Mouse (Mus musculus) brain, embryonic 14.5 days (tissue): ENCODE measurements around the gene Simc1.

ENCODE experiments used
- CTCF ChIP-seq: fragments of 200-500 bp; IDR thresholded peaks from 2 replicates; pipeline ENCODE4 v1.5.1; 2012; ENCODE audit warnings: inconsistent platforms, mild to moderate bottlenecking, moderate library complexity, borderline replicate concordance; ENCODE audit not compliant: insufficient read depth, insufficient read length; ENCODE audit errors: extremely low read depth
- POLR2A ChIP-seq: fragments of 200-500 bp; IDR thresholded peaks from 2 replicates; pipeline ENCODE4 v1.6.1; 2012; ENCODE audit warnings: mild to moderate bottlenecking, inconsistent platforms, borderline replicate concordance; ENCODE audit not compliant: poor library complexity, insufficient read depth, insufficient read length, severe bottlenecking; ENCODE audit errors: extremely low read depth

- TF ChIP-seq CTCF (no peak), POLR2A (no peak)
These were observed 2.2 kb upstream of the Simc1 start for GRCm38 (mm10) chr13:54501352-54501751.
